Mouse (Mus musculus) urinary bladder, adult 18-20 months (tissue): Measurements from ENCODE around the gene Olfr867.

Experiments
- DNase-seq, 2 experiments: peaks; one replicate each; pipeline ENCODE4 v3.0.0; 2022; ENCODE audit warnings: low spot score in 2 of 2, mixed read lengths in 2 of 2

The Olfr867 gene

GRCm38 (mm10) chr9:20057462-20057861 is at the start of gene Olfr867:
TSS of gene Olfr867 (minus strand) at chr9:20057562.
- DNase-seq = no peak

DNA sequence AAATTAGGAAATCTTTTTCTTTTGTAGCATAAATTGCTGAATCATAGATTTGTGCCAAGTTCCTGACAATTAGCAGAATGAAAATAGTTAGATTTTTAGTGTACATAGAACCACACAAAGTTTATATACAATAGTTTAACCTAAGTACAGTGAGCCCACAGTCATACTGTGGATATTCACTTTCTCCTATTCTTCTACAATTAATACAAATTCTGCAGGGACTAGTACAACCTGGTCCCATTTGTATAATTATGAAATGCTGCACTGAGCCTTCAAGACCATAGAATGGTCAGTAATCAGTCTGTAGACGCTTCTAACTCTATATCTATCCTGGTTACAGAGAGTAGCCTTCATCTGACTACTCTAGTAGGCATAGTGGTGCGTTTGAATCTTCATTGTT is 41.0 kb upstream of the Olfr867 start, which contains the start of gene Olfr868:
Olfr868 (plus strand) TSS at position 301 of the 400 bp plus-strand sequence.
- no peak for DNase-seq

- DNase-seq = no peak
Observed at GRCm38 (mm10) chr9:20073523-20074177, 16.3 kb upstream of the Olfr867 start.

- no peak for DNase-seq
Observed at GRCm38 (mm10) chr9:20071291-20071690, 13.9 kb upstream of the Olfr867 start.

- no peak for DNase-seq
Observed at GRCm38 (mm10) chr9:20070236-20070635, 12.9 kb upstream of the Olfr867 start.

DNA sequence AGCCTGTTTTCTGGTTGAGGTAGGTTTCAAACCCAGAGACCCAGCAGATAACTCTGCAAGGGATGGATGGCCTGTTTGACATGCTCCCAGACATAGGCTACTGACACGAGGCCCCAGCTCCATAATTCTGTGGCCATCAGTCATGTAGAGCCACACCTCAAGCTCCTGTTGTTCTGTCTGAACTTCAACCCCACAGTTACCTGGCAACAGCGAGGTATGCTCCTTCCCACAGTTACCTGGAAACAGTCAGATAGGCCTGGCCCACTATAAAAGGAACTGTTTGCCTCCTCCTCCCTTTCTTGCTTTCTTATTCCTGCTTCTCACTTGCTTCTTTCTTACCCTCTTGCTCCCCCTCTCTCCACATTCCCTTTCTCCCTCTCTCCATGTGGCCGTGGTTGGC is 9.4 kb downstream of the Olfr867 start:
- DNase-seq = no peak

- DNase-seq = no peak
Observed at GRCm38 (mm10) chr9:20027935-20028334, 29.4 kb downstream of the Olfr867 start, which contains the start of gene Olfr866. TSS of gene Olfr866 (minus strand) at chr9:20028035.
